Mouse (Mus musculus) layer of hippocampus, adult 18-20 months (tissue): Measurements from ENCODE around the gene Hspbap1. TPM values are rescaled to one million over a fixed set of nuclear protein-coding genes. Genes with fewer than 3 reads are reported as not detected.
A peak's percentile ranks its signal among the peaks of the same experiment; 100 is the strongest.

Source experiments
- DNase-seq, 2 experiments: peaks; one replicate each; pipeline ENCODE4 v3.0.0; 2022; ENCODE audit warnings: low spot score in 2 of 2
- total RNA-seq, 2 experiments: library from RNA; stranded (reverse); gene quantifications; 2 replicates each; pipeline ENCODE4 v1.2.3; 2021

Gene Hspbap1
- total RNA-seq, 2 experiments from 2014 or later: 5.6 to 6.4 TPM

DNA sequence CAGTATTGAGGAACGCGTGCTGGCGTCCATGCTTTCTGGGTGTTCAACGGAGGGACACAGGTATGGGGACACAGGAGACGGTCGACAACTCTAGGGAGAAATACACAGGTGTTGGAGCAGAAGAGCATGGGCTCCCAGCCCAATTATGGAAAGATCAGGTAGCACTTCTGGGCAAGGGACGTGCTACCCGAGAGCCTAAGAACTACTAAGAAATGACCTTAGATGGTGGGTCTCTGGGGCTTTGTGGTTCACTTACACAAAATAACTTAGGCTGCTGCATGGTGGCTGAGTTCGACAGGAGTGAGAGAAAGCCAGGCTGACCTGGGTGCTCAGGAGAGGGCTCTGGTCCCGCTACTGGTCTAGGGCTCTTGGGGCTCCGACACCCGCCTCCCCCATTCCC lies 101.7 kb downstream of the Hspbap1 start:
- DNase-seq: no peak

GRCm38 (mm10) chr16:35872410-35873006 lies 102.3 kb downstream of the Hspbap1 start:
- no peak for DNase-seq

GRCm38 (mm10) chr16:35874416-35874815 lies 104.2 kb downstream of the Hspbap1 start:
- DNase-seq: peak in 1 of 2 experiments; percentile 45

Other genes with a start within 250 kb of the Hspbap1 start
- gene Sema5b, start 229.2 kb upstream of the Hspbap1 start, total RNA-seq: 10 to 100 TPM; 11.1 to 14.1 TPM
- 10 to 100 TPM; 66.5 to 67.3 TPM for gene Dirc2, start 1.0 kb upstream of the Hspbap1 start, total RNA-seq
- 1 to 10 TPM; 1.1 to 1.2 TPM for gene Parp14, start 101.2 kb downstream of the Hspbap1 start, total RNA-seq
- gene Parp9, start 168.1 kb downstream of the Hspbap1 start, total RNA-seq: 1 to 10 TPM; 2.8 to 3.2 TPM
- gene Dtx3l, start 168.8 kb downstream of the Hspbap1 start, total RNA-seq: 1 to 10 TPM; 5.4 to 5.7 TPM
- 100 to 1,000 TPM; 137 to 143 TPM for gene Kpna1, start 208.4 kb downstream of the Hspbap1 start, total RNA-seq